Mouse (Mus musculus): ENCODE data around the gene Cpeb3.
A peak's percentile ranks its signal among the peaks of the same experiment; 100 is the strongest.
"Not testable (repeated sequence)": the region's sequence is repeated elsewhere in the genome, so short reads cannot be mapped to it uniquely, and the experiment has no call there.

Cpeb3 gene

DNA sequence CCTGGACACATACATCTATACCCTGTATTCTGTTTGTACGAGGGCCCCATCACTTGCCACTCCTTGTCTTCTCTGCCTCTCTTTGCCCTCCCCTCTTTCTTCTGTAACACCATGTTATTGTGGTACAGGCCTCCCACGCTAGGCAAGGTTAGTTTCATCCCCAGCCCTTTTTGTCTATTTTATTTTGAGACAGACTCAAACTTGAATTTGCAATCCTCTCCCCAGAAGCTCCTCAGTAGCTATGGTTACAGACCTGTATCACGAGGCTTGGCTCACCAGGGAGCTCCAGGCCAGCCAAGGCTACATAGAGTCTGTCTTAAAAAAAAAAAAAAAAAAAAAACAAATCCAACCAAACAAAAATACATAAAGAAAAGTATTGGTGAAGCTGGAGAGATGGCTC, 123.9 kb downstream of the Cpeb3 start:
- no peak for DNase-seq (ENCODE audit: low read depth)

- no peak for DNase-seq (ENCODE audit: low read depth)
Observed at GRCm38 (mm10) chr19:37081467-37081866, 126.9 kb downstream of the Cpeb3 start.

DNA sequence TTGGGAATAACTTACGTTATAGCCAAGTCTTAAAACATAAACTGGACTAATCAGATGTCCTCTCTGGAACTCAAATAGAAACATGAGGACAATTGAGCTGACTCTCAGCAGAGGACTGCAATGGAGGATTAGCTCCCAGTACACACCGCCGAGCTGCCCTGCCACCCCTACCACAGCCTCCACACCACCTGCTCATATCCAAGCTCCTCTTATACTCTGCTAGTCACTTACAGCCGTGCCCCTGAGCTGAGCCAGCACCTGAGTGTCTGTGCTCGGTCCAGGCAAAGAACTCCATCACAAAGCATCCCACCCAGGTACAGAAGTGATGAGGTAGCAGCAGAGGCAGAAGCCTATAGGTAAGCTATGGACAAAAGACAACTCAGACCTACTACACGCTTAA, 129.2 kb downstream of the Cpeb3 start:
- DNase-seq (ENCODE audit: low read depth) = no peak

- no peak for DNase-seq (ENCODE audit: low read depth)
Observed at GRCm38 (mm10) chr19:37078571-37078970, 129.8 kb downstream of the Cpeb3 start.

DNA sequence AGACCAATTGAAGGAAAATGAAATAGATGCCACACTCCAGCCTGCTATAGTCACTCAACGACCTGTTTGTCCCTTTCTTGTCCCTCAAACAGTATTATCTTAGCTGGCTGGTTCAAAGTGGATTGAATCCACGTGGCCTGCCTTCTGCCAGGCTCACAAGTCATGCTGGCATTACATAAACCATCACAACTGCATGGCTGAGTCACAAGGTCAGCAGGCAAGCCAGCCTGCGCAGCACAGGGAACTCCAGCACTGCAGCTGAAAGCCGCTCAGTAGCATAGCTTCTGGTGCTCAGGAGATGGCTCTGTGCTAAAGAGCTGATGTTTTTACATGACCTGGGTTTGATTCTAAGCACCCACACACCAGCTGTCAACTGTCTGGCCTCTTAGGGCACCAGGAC, 130.3 kb downstream of the Cpeb3 start:
- no peak for DNase-seq (ENCODE audit: low read depth)

DNA sequence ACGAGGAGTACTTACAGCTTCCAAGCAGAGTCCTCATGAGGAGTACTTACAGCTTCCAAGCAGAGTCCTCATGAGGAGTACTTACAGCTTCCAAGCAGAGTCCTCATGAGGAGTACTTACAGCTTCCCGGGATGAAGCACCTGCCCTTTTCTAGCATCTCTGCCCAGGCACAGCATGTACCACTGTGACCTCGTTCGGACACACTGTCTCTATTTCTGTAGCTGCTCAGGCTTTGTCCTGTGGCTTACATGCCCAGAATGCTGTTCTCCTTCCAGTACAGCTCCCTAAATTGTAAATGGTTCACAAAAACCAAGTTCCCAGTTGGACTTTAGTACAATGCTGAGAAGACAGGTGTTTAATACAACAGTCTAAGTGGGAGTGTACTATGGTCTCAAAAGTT, 131.1 kb downstream of the Cpeb3 start:
- DNase-seq (ENCODE audit: low read depth) = not testable (repeated sequence)

DNA sequence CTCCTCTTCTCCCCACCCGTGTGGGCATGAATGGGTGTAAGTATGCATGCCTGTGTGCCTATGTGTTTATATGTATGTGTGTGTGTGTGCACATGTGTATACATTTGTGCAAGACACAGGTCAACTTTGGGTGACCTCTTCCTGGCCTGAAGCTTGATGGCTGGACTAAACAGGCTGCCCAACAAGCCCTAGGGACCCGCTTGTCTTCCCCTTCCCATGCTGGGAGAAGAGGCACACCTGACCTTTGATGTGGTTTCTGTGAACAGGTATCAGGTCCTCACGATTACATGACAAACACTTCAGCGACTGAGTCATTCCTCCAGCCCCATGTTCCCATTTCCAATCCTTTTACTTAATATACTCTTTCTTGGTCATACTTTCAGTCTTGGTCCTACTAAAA, 131.8 kb downstream of the Cpeb3 start:
- DNase-seq (ENCODE audit: low read depth) = no peak

- DNase-seq (ENCODE audit: low read depth) = no peak
Observed at GRCm38 (mm10) chr19:37076116-37076515, 132.3 kb downstream of the Cpeb3 start.

GRCm38 (mm10) chr19:37075690-37076089, 132.7 kb downstream of the Cpeb3 start:
- no peak for DNase-seq (ENCODE audit: low read depth)

GRCm38 (mm10) chr19:37074726-37075125, 133.7 kb downstream of the Cpeb3 start:
- no peak for DNase-seq (ENCODE audit: low read depth)

DNA sequence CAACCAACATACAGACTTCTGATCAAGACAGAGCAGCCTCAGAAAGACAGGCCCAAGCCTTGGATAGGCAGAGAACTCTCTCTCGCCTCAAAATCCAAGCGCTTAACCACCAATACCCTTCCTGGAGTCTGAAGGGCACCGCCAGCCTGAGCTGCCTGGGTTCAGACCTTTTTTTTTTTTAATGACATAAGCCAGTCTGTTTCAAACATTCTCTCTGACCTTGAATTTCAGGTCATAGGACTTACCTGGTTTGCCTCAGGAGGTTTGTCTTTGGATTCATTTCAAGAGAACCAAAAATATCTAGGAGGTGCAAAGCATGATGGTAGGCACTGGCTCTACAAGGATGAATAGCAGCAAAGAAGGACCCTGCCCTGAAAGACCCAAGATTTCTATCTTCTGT, 134.1 kb downstream of the Cpeb3 start:
- no peak for DNase-seq (ENCODE audit: low read depth)

GRCm38 (mm10) chr19:37072871-37073629, 135.4 kb downstream of the Cpeb3 start:
- no peak for DNase-seq (ENCODE audit: low read depth)

DNA sequence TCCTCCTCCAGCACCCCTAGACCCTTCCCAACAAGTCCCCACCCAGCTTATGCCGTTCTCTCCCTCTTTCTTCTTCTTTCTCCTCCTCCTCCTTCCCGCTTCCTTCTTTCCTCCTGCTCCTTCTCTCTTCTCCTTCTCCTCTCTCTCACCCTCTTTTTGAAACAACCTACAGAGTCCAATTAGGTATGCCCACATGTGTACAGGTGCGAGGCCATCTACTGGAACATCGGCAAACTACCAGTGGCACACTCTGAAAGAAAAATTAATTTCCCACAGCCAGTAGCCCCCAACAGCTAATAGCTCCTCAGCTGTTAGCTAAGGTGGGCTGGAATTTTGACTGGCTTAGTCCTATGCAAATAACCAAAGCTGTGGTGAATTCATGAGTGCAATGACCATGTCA, 139.2 kb downstream of the Cpeb3 start:
- no peak for DNase-seq (ENCODE audit: low read depth)

DNA sequence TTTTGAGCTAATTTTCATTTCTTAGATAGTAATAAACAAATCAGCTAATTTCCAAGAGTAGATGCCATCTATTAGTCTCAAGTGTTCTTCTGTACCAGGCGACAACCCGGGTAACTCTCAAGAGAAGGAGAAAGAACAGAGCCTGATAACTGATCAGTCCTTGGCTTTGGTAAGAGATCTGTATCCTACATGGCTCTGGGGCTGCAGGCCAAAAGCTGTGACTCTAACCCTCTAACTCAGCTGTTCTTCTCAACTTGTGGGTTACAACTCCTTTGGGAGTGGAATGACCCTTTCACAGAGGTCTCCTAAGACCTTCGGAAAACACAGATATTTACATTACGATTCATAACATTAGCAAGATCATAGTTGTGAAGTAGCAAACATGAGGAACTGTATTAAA, 148.3 kb downstream of the Cpeb3 start:
- no peak for DNase-seq (ENCODE audit: low read depth)

- no peak for DNase-seq (ENCODE audit: low read depth)
Observed at GRCm38 (mm10) chr19:37059623-37060022, 148.8 kb downstream of the Cpeb3 start.

- DNase-seq (ENCODE audit: low read depth) = no peak
Observed at GRCm38 (mm10) chr19:37057161-37057905, 151.1 kb downstream of the Cpeb3 start.

DNA sequence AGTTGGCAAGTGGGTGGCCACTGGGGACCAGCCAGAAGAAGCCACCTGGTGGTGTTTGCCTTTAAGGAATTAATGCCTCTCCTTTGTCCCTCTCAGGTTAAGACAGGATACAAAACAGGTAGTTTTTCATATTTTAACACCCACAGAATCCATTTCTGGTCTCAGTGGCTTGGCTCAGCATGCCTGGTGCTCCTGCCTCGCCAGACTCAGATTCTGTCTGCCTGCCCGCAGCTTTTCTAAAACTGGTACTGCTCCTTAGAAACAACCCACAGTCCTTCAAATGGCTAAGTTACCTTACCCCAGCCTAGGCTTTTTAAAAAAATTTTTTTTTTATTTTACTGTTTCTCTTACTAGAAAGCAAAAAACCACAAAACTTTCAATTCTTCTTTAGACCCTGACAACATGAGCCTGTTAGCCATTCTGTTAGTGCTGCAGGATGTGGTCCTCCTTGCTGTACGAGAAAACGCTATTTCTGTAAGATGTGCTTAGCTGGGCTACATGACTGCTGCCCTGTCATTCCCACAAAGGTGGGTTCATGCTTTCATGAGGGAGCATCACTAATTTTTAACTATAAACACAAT, 152.3 kb downstream of the Cpeb3 start:
- DNase-seq (ENCODE audit: low read depth) = no peak

- DNase-seq (ENCODE audit: low read depth) = peak; percentile 48
Observed at GRCm38 (mm10) chr19:37050643-37051345, 157.6 kb downstream of the Cpeb3 start.

DNA sequence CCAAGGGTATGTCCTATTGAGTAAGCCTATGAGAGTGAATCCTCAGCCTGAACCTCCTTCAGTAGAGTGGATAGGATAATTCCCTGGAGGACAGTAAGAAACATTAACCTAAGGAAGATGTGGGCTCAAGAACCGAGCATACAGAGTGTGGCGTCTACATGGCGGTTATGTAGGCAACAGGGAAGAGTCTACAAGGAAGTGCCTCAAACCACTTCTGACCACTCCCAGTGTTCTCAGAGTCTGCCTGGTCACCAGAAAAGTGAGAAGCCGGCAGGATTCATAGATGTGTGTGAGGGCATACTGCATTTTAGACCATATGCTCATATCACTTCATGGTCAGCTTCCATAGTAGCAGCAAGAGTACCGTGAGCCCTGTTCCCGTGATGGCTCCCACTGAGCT, 159.9 kb downstream of the Cpeb3 start:
- DNase-seq (ENCODE audit: low read depth) = no peak

DNA sequence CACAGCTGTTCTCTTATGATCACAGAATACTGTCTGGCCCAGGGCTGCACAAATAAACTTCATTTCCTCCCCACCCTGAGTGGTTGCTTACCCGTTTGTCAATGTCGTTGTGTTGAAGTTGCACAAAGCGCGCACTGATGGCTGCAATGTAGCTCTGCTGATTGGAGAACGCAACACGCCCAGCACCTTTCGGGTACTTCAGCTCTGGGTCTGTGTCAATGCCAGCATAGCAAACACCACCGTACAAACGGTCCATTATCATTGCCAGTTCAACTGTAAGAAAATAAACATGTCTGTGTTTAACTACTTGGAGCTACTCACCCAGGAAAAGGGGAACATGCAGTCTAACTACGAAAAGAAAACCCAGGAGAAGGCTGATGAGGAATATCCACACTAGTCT, 164.0 kb downstream of the Cpeb3 start:
- no peak for DNase-seq (ENCODE audit: low read depth)

- no peak for DNase-seq (ENCODE audit: low read depth)
Observed at GRCm38 (mm10) chr19:37040906-37041305, 167.5 kb downstream of the Cpeb3 start.

- DNase-seq (ENCODE audit: low read depth) = no peak
Observed at GRCm38 (mm10) chr19:37032364-37032763, 176.0 kb downstream of the Cpeb3 start.

- no peak for DNase-seq (ENCODE audit: low read depth)
Observed at GRCm38 (mm10) chr19:37031446-37031845, 177.0 kb downstream of the Cpeb3 start.
